Mouse (Mus musculus) megakaryocyte, embryonic 14.5 days (primary cell): ENCODE results near the gene 6030468B19Rik.

Source experiments
- FLI1 ChIP-seq: IDR thresholded peaks from 2 replicates; pipeline ENCODE4 v1.6.1; 2012; ENCODE audit warnings: low read length, inconsistent platforms, mixed read lengths
- GATA1 ChIP-seq: IDR thresholded peaks from 3 replicates; pipeline ENCODE4 v1.6.1; 2012; ENCODE audit warnings: mixed read lengths, low read length, inconsistent platforms, borderline replicate concordance

GRCm38 (mm10) chr11:117803166-117803688 is 5.8 kb downstream of the 6030468B19Rik start:
- TF ChIP-seq GATA1 (no peak), FLI1 (no peak)
